ENCODE assay signal across 10 mouse cellular contexts in genomic region chr2:163480191-163480825, GRCm38 (mm10). TPM values are rescaled to one million over a fixed set of nuclear protein-coding genes. Genes with fewer than 3 reads are reported as not detected.
A peak's percentile ranks its signal among the peaks of the same experiment; 100 is the strongest.
DNase-seq lines count a peak whose midpoint lies in the region; ATAC-seq and TF ChIP-seq lines count a peak whose summit lies in the region.
"Had no signal": no experiment of that assay in that cellular context is flagged by ENCODE, and none has a peak within 500 bp of the region (broad histone marks: within the 10 kb centered on the region; RNA-seq: fewer than 3 reads in every experiment).

No protein-coding gene starts in this region.

- H3K4me2 ChIP-seq in intestine, embryonic 14.5 days (ENCODE audit: low read length), result no peak overlapping the region

- intact Hi-C loops in heart, postnatal 14 days (cut with DNase I), result no loop called here

- H3K4me1 ChIP-seq in intestine, embryonic 14.5 days (replicated peaks; ENCODE audit: control insufficient read depth, insufficient read depth, low read length), result peaks cover 6% of the 10 kb centered on the region

- 57% methylated on average over 18 of the region's 18 CpGs for WGBS in intestine, embryonic 14.5 days

- TF ChIP-seq CTCF in layer of hippocampus, adult 2 months (conservative IDR thresholded peaks at IDR 0.05), result peak; percentile 70

- DNase-seq in layer of hippocampus, adult 2 months (ENCODE audit: low spot score in 2 of 2), result no peak
- DNase-seq in layer of hippocampus, postnatal 10 days (ENCODE audit: low spot score in 2 of 2), result no peak
- peak; percentile 85 for DNase-seq in R1 (ENCODE audit: low read depth, low spot score)
- DNase-seq in intestine, embryonic 14.5 days (ENCODE audit: low spot score), result no peak
- DNase-seq in lung, postnatal 36 days, result peak; percentile 50
- no peak for DNase-seq in spleen, postnatal 4 days (ENCODE audit: low spot score in 2 of 2)
- no peak for DNase-seq in urinary bladder, postnatal 36 days (ENCODE audit: low spot score in 2 of 2)
- no peak for DNase-seq in heart, postnatal 14 days
- DNase-seq: layer of hippocampus, postnatal 36 days had no signal

- H3K4me3 ChIP-seq in layer of hippocampus, adult 2 months, result no peak overlapping the region
- no peak overlapping the region for H3K4me3 ChIP-seq in intestine, embryonic 14.5 days (ENCODE audit: low read depth, low read length)

- H3K27me3 ChIP-seq in intestine, embryonic 14.5 days (replicated peaks; ENCODE audit: control insufficient read depth, insufficient read depth, low read length), result peaks cover 7% of the 10 kb centered on the region; the same call in 1 of the 2 replicates

- 0 out of 2 replicates have a peak, but pooled peaks have one; percentile 13 for ATAC-seq in intestine, embryonic 14.5 days (replicated peaks; ENCODE audit: low FRiP score, low TSS enrichment, low read depth)
- ATAC-seq: forebrain, embryonic 16.5 days had no signal

- H3K27ac ChIP-seq in layer of hippocampus, adult 2 months, result no peak overlapping the region
- no peak overlapping the region for H3K27ac ChIP-seq in intestine, embryonic 14.5 days (ENCODE audit: low read depth)

- H3K9me3 ChIP-seq in intestine, embryonic 14.5 days (ENCODE audit: control insufficient read depth, low read length), result no peaks in the 10 kb centered on the region

- H3K36me3 ChIP-seq in intestine, embryonic 14.5 days (ENCODE audit: control insufficient read depth, insufficient read depth, low read length), result no peaks in the 10 kb centered on the region

- H3K9ac ChIP-seq in intestine, embryonic 14.5 days (ENCODE audit: low read length), result no peak overlapping the region

RNA-seq across cellular contexts. Expression of gene Fitm2, which starts 7.9 kb away (rescaled TPM):
- total RNA-seq in layer of hippocampus, adult 2 months (2021), result 10 to 100 TPM; 19.0 to 20.0 TPM
- total RNA-seq in layer of hippocampus, postnatal 10 days (2021), result 10 to 100 TPM; 17.9 to 18.8 TPM
- polyA plus RNA-seq in intestine, embryonic 14.5 days (2014; fragmentation: Nextera tagmentation; extraction: Ambion mirVana), result 10.7 and 11.6 TPM in 2 replicates
- total RNA-seq in heart, postnatal 14 days (2021), result 100 to 1,000 TPM; 145 to 152 TPM

RNA-seq across cellular contexts. Expression of gene R3hdml, which starts 11.8 kb away (rescaled TPM):
- not detected for total RNA-seq in layer of hippocampus, adult 2 months (2021)
- total RNA-seq in layer of hippocampus, postnatal 10 days (2021), result under 1 TPM; 0.51 to 0.55 TPM
- 0.16 TPM in 1 of 2 replicates, not detected in the other for polyA plus RNA-seq in intestine, embryonic 14.5 days (2014; fragmentation: Nextera tagmentation; extraction: Ambion mirVana)
- total RNA-seq in heart, postnatal 14 days (2021), result not detected
- total RNA-seq: layer of hippocampus, postnatal 36 days had no signal
- polyA plus RNA-seq: forebrain, embryonic 16.5 days had no signal

RNA-seq across cellular contexts. Expression of gene Hnf4a, which starts 26.3 kb away (rescaled TPM):
- total RNA-seq in layer of hippocampus, adult 2 months (2021), result not detected
- total RNA-seq in layer of hippocampus, postnatal 10 days (2021), result not detected
- polyA plus RNA-seq in intestine, embryonic 14.5 days (2014; fragmentation: Nextera tagmentation; extraction: Ambion mirVana), result 89.8 and 90.5 TPM in 2 replicates
- total RNA-seq in heart, postnatal 14 days (2021), result under 1 TPM in 1 of 2 experiments, not detected in 1; 0.05 TPM
- total RNA-seq: layer of hippocampus, postnatal 36 days had no signal

RNA-seq across cellular contexts. Expression of gene Gdap1l1, which starts 42.0 kb away (rescaled TPM):
- 10 to 100 TPM; 61.5 to 70.7 TPM for total RNA-seq in layer of hippocampus, adult 2 months (2021)
- 100 to 1,000 TPM in 1 of 2 experiments, 10 to 100 TPM in 1; 89.7 to 103 TPM for total RNA-seq in layer of hippocampus, postnatal 10 days (2021)
- 9.7 and 13.2 TPM in 2 replicates for polyA plus RNA-seq in intestine, embryonic 14.5 days (2014; fragmentation: Nextera tagmentation; extraction: Ambion mirVana)
- total RNA-seq in heart, postnatal 14 days (2021), result not detected

RNA-seq across cellular contexts. Expression of gene Oser1, which starts 55.8 kb away (rescaled TPM):
- total RNA-seq in layer of hippocampus, adult 2 months (2021), result 10 to 100 TPM; 17.1 to 17.2 TPM
- 10 to 100 TPM; 16.7 to 18.8 TPM for total RNA-seq in layer of hippocampus, postnatal 10 days (2021)
- polyA plus RNA-seq in intestine, embryonic 14.5 days (2014; fragmentation: Nextera tagmentation; extraction: Ambion mirVana), result 88.9 and 97.7 TPM in 2 replicates
- total RNA-seq in heart, postnatal 14 days (2021), result 10 to 100 TPM; 22.3 to 25.3 TPM

Comparison
In these comparisons a context has a peak if more than half of its experiments do, and no peak if none do; other contexts are left out.
1. DNase-seq: peak in R1 (single experiment) and lung, postnatal 36 days (single experiment); none in layer of hippocampus, adult 2 months (0 of 2), layer of hippocampus, postnatal 10 days (0 of 2), intestine, embryonic 14.5 days (single experiment), spleen, postnatal 4 days (0 of 2), urinary bladder, postnatal 36 days (0 of 2) and heart, postnatal 14 days (0 of 2).
2. RNA of gene Fitm2, which starts 7.9 kb away (total RNA-seq): 145 to 152 TPM in heart, postnatal 14 days; 19.0 to 20.0 TPM in layer of hippocampus, adult 2 months and 17.9 to 18.8 TPM in layer of hippocampus, postnatal 10 days; every median in the first group is over 4 times any median in the second.